Mouse (Mus musculus): Measurements from ENCODE around the gene Lysmd1.

The Lysmd1 gene

DNA sequence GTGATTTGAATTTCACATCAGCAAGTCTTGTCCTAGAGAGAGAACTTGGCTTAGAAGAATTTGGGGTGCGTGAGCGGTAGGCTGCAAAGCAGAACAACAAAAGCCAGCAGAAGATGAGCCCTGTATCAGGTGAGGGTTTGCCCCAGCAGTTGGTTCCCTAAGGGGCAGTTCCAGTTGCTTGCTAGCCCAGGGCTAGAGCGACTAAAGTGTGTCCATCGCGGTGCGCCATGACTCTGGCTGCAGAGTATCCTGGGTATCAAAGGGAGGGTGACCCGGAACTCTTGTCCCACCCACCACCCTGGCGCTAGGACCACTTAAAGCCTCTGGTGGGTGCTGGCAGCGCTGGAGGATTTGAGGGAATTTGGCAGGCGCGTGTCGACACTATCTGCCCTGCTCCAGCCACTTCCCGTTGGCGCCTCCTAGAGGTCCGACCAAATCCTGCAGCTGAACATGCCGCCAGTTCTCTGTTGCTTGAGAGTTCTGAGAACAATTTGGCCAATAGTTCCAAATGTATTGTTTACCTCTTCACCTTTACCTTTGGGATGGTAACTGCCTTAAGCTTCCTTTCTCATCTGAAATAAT is 40.2 kb downstream of the Lysmd1 start:
- peak; percentile 81 to 88 for DNase-seq

DNA sequence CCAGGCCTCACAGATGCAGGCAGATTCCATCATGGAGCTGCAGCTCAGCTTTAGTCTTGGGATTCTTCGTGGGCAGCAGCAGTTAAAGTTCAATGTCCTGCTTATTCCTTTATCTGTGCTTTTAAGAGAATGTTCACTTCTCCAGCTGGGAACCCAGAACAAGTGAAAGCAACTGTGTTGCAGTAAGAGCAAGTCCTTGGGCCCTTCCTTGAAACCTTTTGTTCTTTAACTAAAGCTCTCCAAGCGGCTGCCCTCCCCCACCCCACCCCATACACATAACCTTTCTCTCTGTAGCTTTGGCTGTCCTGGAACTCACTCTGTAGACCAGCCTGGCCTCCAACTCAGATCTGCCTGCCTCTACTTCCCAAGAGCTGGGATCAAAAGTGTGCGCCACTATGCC is 42.6 kb downstream of the Lysmd1 start:
- no peak for DNase-seq

DNA sequence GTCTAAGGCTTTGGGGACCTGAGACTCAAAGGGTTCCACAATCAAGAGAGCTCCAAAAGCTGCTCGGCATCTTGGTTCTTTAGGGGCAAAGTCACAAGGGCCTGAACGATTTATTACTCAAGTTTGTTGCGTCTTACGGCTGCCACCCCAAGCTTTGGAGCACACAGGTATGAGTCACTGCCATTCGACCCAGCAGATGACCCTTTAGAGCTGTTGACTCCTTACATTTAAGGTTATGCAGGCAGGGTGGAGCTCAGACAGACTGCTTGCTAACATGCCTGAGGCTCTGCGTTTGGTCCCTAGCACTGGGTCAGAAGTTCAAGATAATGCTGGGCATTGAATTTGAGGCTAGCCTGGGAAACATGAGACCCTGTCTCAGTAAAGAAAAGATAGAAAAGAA is 43.7 kb downstream of the Lysmd1 start:
- DNase-seq, result no peak

DNA sequence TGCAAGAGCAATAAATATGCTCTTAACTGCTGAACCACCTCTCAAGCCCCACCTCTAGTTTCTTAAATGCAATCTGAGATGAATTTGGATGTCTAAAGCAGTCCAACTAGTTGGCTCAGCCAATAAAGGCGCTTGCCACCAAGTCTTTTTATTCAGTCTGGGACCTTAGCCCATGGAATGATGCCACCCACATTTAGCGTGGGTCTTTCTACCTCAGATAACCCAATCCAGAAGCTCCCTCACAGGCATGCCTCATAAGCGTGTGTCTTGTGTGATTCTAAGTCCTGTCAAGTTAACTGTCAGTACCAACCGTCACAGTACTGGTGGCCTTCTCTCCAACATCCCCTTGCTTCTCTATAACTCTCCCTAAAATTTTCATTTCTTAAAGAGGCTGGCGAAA is 45.1 kb downstream of the Lysmd1 start:
- no peak for DNase-seq

DNA sequence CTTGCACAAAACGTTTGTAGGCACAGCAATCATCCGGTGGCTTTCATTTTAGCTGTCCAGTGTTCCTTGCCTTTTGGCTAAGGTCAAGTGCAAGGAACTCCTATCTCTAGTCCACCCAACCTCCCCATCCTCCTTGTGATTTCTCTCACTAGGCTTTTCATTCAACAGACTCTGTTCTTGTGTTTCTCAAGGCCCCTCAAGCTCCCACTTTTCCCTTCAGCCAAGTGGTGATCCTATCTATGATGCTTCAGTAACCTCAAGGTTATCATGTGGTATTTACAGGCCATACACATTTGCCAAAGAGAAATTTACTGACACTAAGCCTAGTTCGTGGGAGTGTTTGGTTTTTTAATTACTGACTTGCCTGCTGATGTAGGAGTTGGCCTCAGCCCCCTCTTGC is 46.0 kb downstream of the Lysmd1 start:
- no peak for DNase-seq

DNA sequence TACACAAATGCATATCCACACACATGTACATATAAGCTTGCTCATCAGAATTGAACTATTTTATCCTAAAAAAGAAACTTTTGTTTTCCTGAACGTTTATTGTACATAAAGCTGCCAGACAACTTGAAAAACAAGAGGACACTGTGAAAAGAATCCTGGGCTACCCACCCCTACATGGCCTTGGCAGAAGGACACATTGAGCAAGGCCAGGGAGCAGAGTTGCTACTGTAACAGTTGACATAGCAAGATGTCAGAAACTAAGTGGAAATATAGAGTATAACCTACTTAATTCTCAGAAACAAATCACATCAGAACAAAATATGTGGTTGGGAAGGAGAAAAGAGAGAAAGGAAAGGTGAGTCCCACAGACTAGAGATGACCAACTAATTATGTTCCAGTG is 48.0 kb downstream of the Lysmd1 start:
- no peak for DNase-seq

DNA sequence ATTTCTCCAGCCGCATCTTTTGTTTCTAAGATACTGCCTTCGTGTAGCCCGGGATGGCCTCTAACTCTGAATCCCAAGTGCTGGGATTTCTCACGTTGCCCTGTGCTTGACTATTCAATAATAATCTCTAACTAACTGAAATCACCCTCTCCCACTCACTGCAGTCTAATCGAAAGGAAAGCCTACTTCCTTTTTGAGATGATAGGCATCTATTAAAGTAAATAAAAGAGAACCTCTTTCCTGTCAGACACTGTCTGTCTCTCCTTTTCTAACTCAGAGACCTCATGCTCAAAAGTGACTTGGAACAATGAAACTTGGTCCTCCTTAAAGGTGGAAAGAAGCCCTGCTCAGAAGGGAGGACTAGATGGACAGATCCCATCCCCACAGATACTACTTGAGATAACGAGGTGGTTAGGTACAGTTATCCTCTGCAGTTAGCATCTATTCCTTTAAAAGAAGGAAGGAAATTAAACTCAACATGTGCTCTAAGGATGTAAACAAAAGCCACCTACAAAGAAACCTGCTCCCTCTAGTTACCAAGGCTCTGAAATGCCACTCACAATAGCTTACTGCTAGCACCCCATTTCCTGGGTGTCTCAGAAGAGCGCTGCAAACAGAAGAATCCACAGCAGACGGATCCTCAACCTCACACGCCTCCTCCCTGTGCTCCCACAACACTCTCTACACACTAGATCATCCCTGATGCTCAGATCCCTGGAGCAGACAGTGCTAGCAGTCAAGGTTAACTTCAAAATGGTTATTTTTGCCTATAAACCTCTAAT is 51.1 kb downstream of the Lysmd1 start:
- DNase-seq, result no peak

DNA sequence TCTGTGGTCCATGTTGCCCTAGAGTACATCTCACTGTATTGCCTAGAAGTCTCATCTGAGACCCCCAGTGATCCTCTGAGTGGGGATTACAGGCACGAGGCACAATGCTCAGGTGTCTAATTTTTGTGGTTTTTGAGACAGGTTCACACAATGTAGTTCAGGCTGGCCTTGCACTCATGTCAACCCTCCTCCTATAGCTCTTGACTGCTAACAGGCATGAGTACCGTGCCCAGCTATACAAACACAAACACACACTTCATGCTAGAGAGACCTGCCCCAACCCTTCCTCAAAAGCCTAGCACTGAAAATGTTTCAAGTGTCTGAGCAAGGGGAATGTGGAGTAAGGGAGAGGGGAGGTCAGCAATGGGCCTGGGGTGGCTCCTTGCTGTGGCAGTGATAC is 52.2 kb downstream of the Lysmd1 start:
- DNase-seq, result no peak

DNA sequence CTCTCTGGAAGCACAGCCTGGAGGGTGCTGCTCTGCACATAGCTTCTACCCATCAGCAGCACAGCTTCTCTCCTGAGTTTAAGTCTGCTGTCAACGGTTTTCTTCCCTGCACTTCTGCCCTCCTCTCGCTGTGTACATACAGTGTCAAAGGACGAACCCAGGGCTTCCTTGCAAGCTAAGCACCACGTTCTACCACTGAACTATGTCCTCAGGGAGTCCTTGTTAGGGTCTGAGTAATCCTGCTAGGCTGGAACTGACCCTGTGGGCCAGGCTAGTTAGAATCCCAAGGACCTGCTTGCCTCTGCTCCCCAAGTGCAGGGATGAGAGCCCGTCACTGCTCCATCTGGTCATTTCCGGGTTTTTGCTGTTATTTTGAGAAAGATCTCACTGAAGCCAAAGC is 53.0 kb downstream of the Lysmd1 start:
- DNase-seq, result no peak
